Comparison of ENCODE assay signal across 16 mouse cellular contexts in the genomic region with DNA sequence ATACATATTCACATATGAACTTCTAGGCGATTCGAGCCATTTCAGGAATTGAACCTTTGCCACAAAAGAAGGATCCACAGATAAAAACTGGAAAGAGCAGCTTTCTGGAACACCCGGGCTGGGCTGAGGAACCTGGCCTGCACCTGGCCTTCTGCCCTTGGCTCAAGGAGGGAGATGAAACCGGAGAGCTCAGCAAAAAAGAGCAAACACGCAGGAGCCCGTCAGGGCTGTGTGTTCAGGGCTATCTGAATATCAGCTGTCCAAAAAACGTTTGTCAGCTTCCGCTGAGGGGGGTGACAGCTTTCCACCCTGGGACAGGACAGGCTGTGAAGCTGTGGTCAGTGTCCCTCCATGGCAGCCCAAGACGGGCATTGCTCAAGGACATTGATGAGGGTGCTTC.
DNase-seq lines count a peak whose midpoint lies in the region; ATAC-seq lines count a peak whose summit lies in the region.
"Had no signal": no experiment of that assay in that cellular context is flagged by ENCODE, and none has a peak within 500 bp of the region (broad histone marks: within the 10 kb centered on the region; RNA-seq: fewer than 3 reads in every experiment).

No protein-coding gene starts in this region.

- H3K4me3 ChIP-seq in limb, embryonic 15.5 days = no peak overlapping the region
- no peak overlapping the region for H3K4me3 ChIP-seq in limb, embryonic 10.5 days
- no peak overlapping the region for H3K4me3 ChIP-seq in embryonic facial prominence, embryonic 10.5 days
- H3K4me3 ChIP-seq: forebrain, embryonic 10.5 days; kidney, embryonic 15.5 days; limb, embryonic 13.5 days; stomach, embryonic 15.5 days had no signal

- DNase-seq in heart, adult 11 months = peak; percentile 87
- no peak for DNase-seq in heart, adult 9 months (ENCODE audit: low spot score in 2 of 2)
- no peak for DNase-seq in limb, embryonic 10.5 days (ENCODE audit: low spot score)
- no peak for DNase-seq in embryonic facial prominence, embryonic 10.5 days (ENCODE audit: low spot score)
- peak; percentile 62 for DNase-seq in skeletal muscle tissue, adult 2 months (ENCODE audit: low read depth, low spot score)
- no peak for DNase-seq in spleen, postnatal 10 days (ENCODE audit: low spot score in 2 of 2)
- no peak for DNase-seq in right cerebral cortex, postnatal 4 days
- DNase-seq: liver, postnatal 0 days; lung, postnatal 4 days had no signal

- no peaks in the 10 kb centered on the region for H3K36me3 ChIP-seq in limb, embryonic 15.5 days
- H3K36me3 ChIP-seq in limb, embryonic 10.5 days = no peaks in the 10 kb centered on the region
- H3K36me3 ChIP-seq in embryonic facial prominence, embryonic 10.5 days (replicated peaks) = no peaks in the 10 kb centered on the region
- H3K36me3 ChIP-seq: forebrain, embryonic 10.5 days; kidney, embryonic 15.5 days; limb, embryonic 13.5 days; stomach, embryonic 15.5 days had no signal

- peaks cover 21% of the 10 kb centered on the region for H3K4me1 ChIP-seq in limb, embryonic 15.5 days
- 0 out of 2 replicates have a peak, but pooled peaks cover 16% of the 10 kb centered on the region for H3K4me1 ChIP-seq in limb, embryonic 10.5 days
- peaks cover 26% of the 10 kb centered on the region for H3K4me1 ChIP-seq in embryonic facial prominence, embryonic 10.5 days
- H3K4me1 ChIP-seq: stomach, embryonic 15.5 days had no signal

- no peak for ATAC-seq in limb, embryonic 15.5 days (ENCODE audit: insufficient number of reproducible peaks, low FRiP score, low TSS enrichment, low read depth)
- ATAC-seq: activated CD4-positive, CD25-positive, alpha-beta regulatory T cell, adult 4 months; liver, postnatal 0 days had no signal

- H3K27ac ChIP-seq in limb, embryonic 15.5 days = peak overlapping the region; percentile 17; the same call in 1 of the 2 replicates
- H3K27ac ChIP-seq in limb, embryonic 10.5 days = no peak overlapping the region
- 0 out of 2 replicates have a peak overlapping the region, but pooled peaks have one; percentile 30 for H3K27ac ChIP-seq in embryonic facial prominence, embryonic 10.5 days (replicated peaks)
- H3K27ac ChIP-seq: forebrain, embryonic 10.5 days; kidney, embryonic 15.5 days; stomach, embryonic 15.5 days had no signal

- WGBS in limb, embryonic 15.5 days = 64% methylated on average over 9 of the region's 9 CpGs
- 82% methylated on average over 9 of the region's 9 CpGs for WGBS in limb, embryonic 10.5 days
- WGBS in embryonic facial prominence, embryonic 10.5 days = 79% methylated on average over 9 of the region's 9 CpGs

- H3K4me2 ChIP-seq in limb, embryonic 15.5 days = no peak overlapping the region
- H3K4me2 ChIP-seq: kidney, embryonic 15.5 days; limb, embryonic 13.5 days; midbrain, embryonic 11.5 days; stomach, embryonic 15.5 days had no signal

- H3K9me3 ChIP-seq in limb, embryonic 15.5 days = no peaks in the 10 kb centered on the region
- H3K9me3 ChIP-seq in limb, embryonic 10.5 days (replicated peaks) = no peaks in the 10 kb centered on the region
- H3K9me3 ChIP-seq in embryonic facial prominence, embryonic 10.5 days = no peaks in the 10 kb centered on the region
- H3K9me3 ChIP-seq: forebrain, embryonic 10.5 days; kidney, embryonic 15.5 days; limb, embryonic 13.5 days; stomach, embryonic 15.5 days had no signal

- no peak overlapping the region for H3K9ac ChIP-seq in limb, embryonic 15.5 days
- H3K9ac ChIP-seq: kidney, embryonic 15.5 days; limb, embryonic 13.5 days; liver, postnatal 0 days; stomach, embryonic 15.5 days had no signal

- H3K27me3 ChIP-seq in limb, embryonic 15.5 days = no peaks in the 10 kb centered on the region
- no peaks in the 10 kb centered on the region for H3K27me3 ChIP-seq in limb, embryonic 10.5 days (ENCODE audit: low read depth, poor library complexity, severe bottlenecking)
- H3K27me3 ChIP-seq in embryonic facial prominence, embryonic 10.5 days (replicated peaks; ENCODE audit: low read depth, poor library complexity, severe bottlenecking) = no peaks in the 10 kb centered on the region
- H3K27me3 ChIP-seq: kidney, embryonic 15.5 days; limb, embryonic 13.5 days; stomach, embryonic 15.5 days had no signal

Comparison
In these comparisons a context has a peak if more than half of its experiments do, and no peak if none do; other contexts are left out.
1. DNase-seq: peak in heart, adult 11 months (single experiment) and skeletal muscle tissue, adult 2 months (single experiment); none in heart, adult 9 months (0 of 2), limb, embryonic 10.5 days (single experiment), embryonic facial prominence, embryonic 10.5 days (single experiment), spleen, postnatal 10 days (0 of 2) and right cerebral cortex, postnatal 4 days (single experiment).